Comparison of ENCODE assay signal across 25 mouse cellular contexts in genomic region chr12:74657036-74657648, GRCm38 (mm10).
DNase-seq lines count a peak whose midpoint lies in the region; ATAC-seq lines count a peak whose summit lies in the region.
"Had no signal": no experiment of that assay in that cellular context is flagged by ENCODE, and none has a peak within 500 bp of the region (broad histone marks: within the 10 kb centered on the region; RNA-seq: fewer than 3 reads in every experiment).

No protein-coding gene starts in this region.

- DNase-seq in hindbrain, embryonic 10.5 days (ENCODE audit: low spot score): no peak
- DNase-seq in left cerebral cortex, adult 9 months (ENCODE audit: low spot score in 2 of 2): peak; percentile 18 to 20
- no peak for DNase-seq in left cerebral cortex, adult 8-10 months (ENCODE audit: low spot score in 2 of 2)
- DNase-seq in right cerebral cortex, postnatal 10 days (ENCODE audit: low spot score in 2 of 2): peak; percentile 25 to 39
- DNase-seq in right cerebral cortex, postnatal 25 days: no peak
- peak; percentile 31 for DNase-seq in telencephalon, adult 2 months (ENCODE audit: low read depth, low spot score)
- no peak for DNase-seq in cerebellum, adult 9-11 months
- DNase-seq: adrenal gland, postnatal 25 days; cerebellum, adult 8-10 months; cerebellum, postnatal 36 days; gastrocnemius, postnatal 14 days; heart, postnatal 14 days; kidney, adult 18-20 months; kidney, postnatal 25 days; liver; lung, adult 2 months; lung, postnatal 10 days; right cerebral cortex, postnatal 4 days had no signal

- 55% methylated on average over 2 of the region's 2 CpGs for WGBS in hindbrain, embryonic 16.5 days
- 76% methylated on average over 2 of the region's 2 CpGs for WGBS in hindbrain, embryonic 10.5 days

- no peaks in the 10 kb centered on the region for H3K9me3 ChIP-seq in hindbrain, embryonic 16.5 days (ENCODE audit: control insufficient read depth, low read length)
- no peaks in the 10 kb centered on the region for H3K9me3 ChIP-seq in hindbrain, embryonic 10.5 days
- H3K9me3 ChIP-seq: kidney, embryonic 15.5 days had no signal

- no peak overlapping the region for H3K9ac ChIP-seq in hindbrain, embryonic 16.5 days (ENCODE audit: low read depth, low read length)
- H3K9ac ChIP-seq: kidney, embryonic 15.5 days; liver, embryonic 14.5 days had no signal

- no peaks in the 10 kb centered on the region for H3K4me1 ChIP-seq in hindbrain, embryonic 16.5 days (ENCODE audit: control insufficient read depth, insufficient read depth, low read depth, low read length)
- H3K4me1 ChIP-seq in hindbrain, embryonic 10.5 days (replicated peaks): no peaks in the 10 kb centered on the region
- H3K4me1 ChIP-seq: kidney, embryonic 15.5 days had no signal

- no peak overlapping the region for H3K4me3 ChIP-seq in hindbrain, embryonic 16.5 days (ENCODE audit: low read length)
- no peak overlapping the region for H3K4me3 ChIP-seq in hindbrain, embryonic 10.5 days
- H3K4me3 ChIP-seq: kidney, embryonic 15.5 days; myocyte had no signal

- no peak overlapping the region for H3K27ac ChIP-seq in hindbrain, embryonic 16.5 days (ENCODE audit: low read depth, low read length)
- H3K27ac ChIP-seq in hindbrain, embryonic 10.5 days: no peak overlapping the region
- H3K27ac ChIP-seq: kidney, embryonic 15.5 days; liver, embryonic 14.5 days; macrophage had no signal

- H3K4me2 ChIP-seq in hindbrain, embryonic 16.5 days (ENCODE audit: low read length): no peak overlapping the region
- H3K4me2 ChIP-seq: kidney, embryonic 15.5 days had no signal

- no peaks in the 10 kb centered on the region for H3K36me3 ChIP-seq in hindbrain, embryonic 16.5 days (ENCODE audit: control insufficient read depth, insufficient read depth, low read length)
- H3K36me3 ChIP-seq in hindbrain, embryonic 10.5 days: no peaks in the 10 kb centered on the region
- H3K36me3 ChIP-seq: kidney, embryonic 15.5 days had no signal

- ATAC-seq in hindbrain, embryonic 16.5 days: peak; percentile 60; the same call in 1 of the 2 replicates
- ATAC-seq: forebrain, embryonic 16.5 days; midbrain, embryonic 16.5 days had no signal

- no peaks in the 10 kb centered on the region for H3K27me3 ChIP-seq in hindbrain, embryonic 16.5 days (replicated peaks; ENCODE audit: control insufficient read depth, insufficient read depth, low read length)
- H3K27me3 ChIP-seq in hindbrain, embryonic 10.5 days (ENCODE audit: insufficient read depth, poor library complexity, severe bottlenecking): no peaks in the 10 kb centered on the region
- H3K27me3 ChIP-seq: kidney, embryonic 15.5 days had no signal

Comparison
In these comparisons a context has a peak if more than half of its experiments do, and no peak if none do; other contexts are left out.
1. DNase-seq: peak in left cerebral cortex, adult 9 months (2 of 2), right cerebral cortex, postnatal 10 days (2 of 2) and telencephalon, adult 2 months (single experiment); none in hindbrain, embryonic 10.5 days (single experiment), left cerebral cortex, adult 8-10 months (0 of 2), right cerebral cortex, postnatal 25 days (single experiment) and cerebellum, adult 9-11 months (single experiment).